Mouse (Mus musculus) midbrain, embryonic 14.5 days (tissue): ENCODE results near the gene Hmgcs2. TPM values are rescaled to one million over a fixed set of nuclear protein-coding genes. Genes with fewer than 3 reads are reported as not detected.

Experiments
- ATAC-seq: fragments of 200-750 bp; cut with Nextera tagmentation; 2 replicates; pipeline ENCODE4 v1.8.0; 2017; ENCODE audit warnings: moderate number of reproducible peaks, moderate library complexity; ENCODE audit not compliant: low FRiP score, low TSS enrichment
- DNase-seq: peaks from one replicate; pipeline ENCODE4 v3.0.0-alpha.2; 2015
- H3K27ac ChIP-seq: fragments of 300-500 bp; sonication (generic); replicated peaks from 2 replicates; pipeline ENCODE4 v1.5.1; 2014; ENCODE audit warnings: mild to moderate bottlenecking, low read depth, low read length, moderate library complexity
- H3K27me3 ChIP-seq: fragments of 300-500 bp; sonication (generic); 2 replicates; pipeline ENCODE4 v1.6.1; 2014; ENCODE audit warnings: low read length, control low read depth, mixed read lengths; ENCODE audit not compliant: control insufficient read depth, insufficient read depth
- H3K36me3 ChIP-seq: fragments of 300-500 bp; sonication (generic); 2 replicates; pipeline ENCODE4 v1.6.1; 2014; ENCODE audit warnings: low read length, control low read depth; ENCODE audit not compliant: control insufficient read depth, insufficient read depth
- H3K4me1 ChIP-seq: fragments of 300-500 bp; sonication (generic); 2 replicates; pipeline ENCODE4 v1.6.1; 2014; ENCODE audit warnings: mild to moderate bottlenecking, antibody characterized with exemption, low read length, control low read depth; ENCODE audit not compliant: control insufficient read depth, insufficient read depth
- H3K4me2 ChIP-seq: fragments of 300-500 bp; sonication (generic); 2 replicates; pipeline ENCODE4 v1.6.1; 2014; ENCODE audit warnings: mild to moderate bottlenecking, low read length, moderate library complexity
- H3K4me3 ChIP-seq: fragments of 300-500 bp; sonication (generic); replicated peaks from 2 replicates; pipeline ENCODE4 v1.5.1; 2014; ENCODE audit warnings: low read depth, low read length
- H3K9ac ChIP-seq: fragments of 300-500 bp; sonication (generic); replicated peaks from 2 replicates; pipeline ENCODE4 v1.6.1; 2014; ENCODE audit warnings: mild to moderate bottlenecking, low read length, moderate library complexity
- H3K9me3 ChIP-seq: fragments of 300-500 bp; sonication (generic); 2 replicates; pipeline ENCODE4 v1.6.1; 2016; ENCODE audit warnings: low read length, control low read depth, mixed read lengths; ENCODE audit not compliant: control insufficient read depth
- WGBS: fragments of 180-500 bp; shearing (Covaris S2); extraction: QIAGEN DNeasy Blood & Tissue Kit; methylation state at CpG from one replicate; pipeline ENCODE4 v1.1.7; 2014; 5-methylcytosine and 5-hydroxymethylcytosine counted together
- polyA plus RNA-seq: library from polyadenylated mRNA; unstranded; fragments of >200 nt; fragmentation: Nextera tagmentation; extraction: Ambion mirVana; gene quantifications from 2 replicates; pipeline ENCODE4 v1.2.1, GENCODE M21; 2014

Gene Hmgcs2
- polyA plus RNA-seq, 1 experiment from 2014 or later: 16.2 TPM

DNA sequence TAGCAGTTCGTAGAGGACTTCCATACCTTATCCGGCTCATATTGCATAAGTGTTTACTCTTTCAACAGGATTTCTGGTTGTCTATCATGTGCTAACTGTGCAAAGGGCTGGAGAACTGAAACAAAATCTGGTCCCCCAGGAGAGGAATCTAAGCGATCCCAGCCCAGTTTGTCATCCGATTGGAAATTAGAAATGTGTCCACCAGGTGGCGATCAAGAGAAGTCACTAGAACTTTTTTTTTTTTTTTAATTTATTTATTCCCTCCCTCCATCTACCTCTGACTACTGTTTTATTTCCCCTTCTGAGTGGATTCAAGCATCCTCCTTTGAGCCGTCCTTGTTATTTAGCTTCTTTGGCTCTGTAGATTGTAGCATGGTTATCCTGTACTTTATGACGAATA, 73.7 kb downstream of the Hmgcs2 start:
- 35% methylated on average over 7 of the region's 7 CpGs for WGBS
- no peak overlapping the region for H3K27ac ChIP-seq
- H3K4me2 ChIP-seq: no peak overlapping the region
- no peaks in the 10 kb centered on the region for H3K36me3 ChIP-seq
- H3K4me1 ChIP-seq: no peaks in the 10 kb centered on the region
- ATAC-seq (no peak), DNase-seq (peak; percentile 91)
- H3K9me3 ChIP-seq: no peaks in the 10 kb centered on the region
- no peak overlapping the region for H3K4me3 ChIP-seq
- H3K27me3 ChIP-seq: no peaks in the 10 kb centered on the region
- H3K9ac ChIP-seq: no peak overlapping the region

- peak; percentile 31 for DNase-seq
- Histone ChIP-seq H3K27me3 (no peaks in the 10 kb centered on the region), H3K9me3 (no peaks in the 10 kb centered on the region), H3K4me1 (no peaks in the 10 kb centered on the region), H3K4me3 (no peak overlapping the region), H3K36me3 (no peaks in the 10 kb centered on the region), H3K9ac (no peak overlapping the region), H3K4me2 (no peak overlapping the region), H3K27ac (no peak overlapping the region)
- WGBS: 59% methylated on average over 10 of the region's 10 CpGs
- no peak for ATAC-seq
These were observed 75.2 kb downstream of the Hmgcs2 start for GRCm38 (mm10) chr3:98355344-98356025.

DNA sequence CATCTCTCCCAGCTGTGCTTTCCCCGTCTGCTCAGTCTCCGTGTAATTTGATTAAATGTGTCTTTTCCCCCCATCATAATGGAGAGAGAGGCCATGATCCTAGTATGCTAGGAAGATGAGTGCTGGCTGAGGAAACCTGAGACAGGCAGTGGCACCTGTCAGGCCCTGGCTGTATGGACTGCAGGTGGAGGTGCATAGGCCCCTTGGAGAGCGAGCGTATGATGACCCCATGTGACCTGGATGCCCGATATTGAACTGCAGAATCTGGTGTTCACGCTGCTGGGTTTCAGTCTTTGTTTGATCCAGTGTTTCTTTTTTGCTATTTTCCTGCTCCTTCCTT, 75.8 kb downstream of the Hmgcs2 start:
- Histone ChIP-seq H3K27me3 (no peaks in the 10 kb centered on the region), H3K27ac (no peak overlapping the region), H3K4me2 (no peak overlapping the region), H3K4me3 (no peak overlapping the region), H3K9ac (no peak overlapping the region), H3K4me1 (no peaks in the 10 kb centered on the region), H3K9me3 (no peaks in the 10 kb centered on the region), H3K36me3 (no peaks in the 10 kb centered on the region)
- WGBS: 54% methylated on average over 6 of the region's 6 CpGs
- no peak; the same call in 1 of the 2 replicates for ATAC-seq
- DNase-seq: no peak

GRCm38 (mm10) chr3:98356632-98357370, 76.6 kb downstream of the Hmgcs2 start:
- H3K36me3 ChIP-seq: no peaks in the 10 kb centered on the region
- no peak overlapping the region for H3K9ac ChIP-seq
- H3K4me1 ChIP-seq: no peaks in the 10 kb centered on the region
- H3K4me3 ChIP-seq: no peak overlapping the region
- H3K9me3 ChIP-seq: no peaks in the 10 kb centered on the region
- DNase-seq (no peak), ATAC-seq (no peak)
- no peak overlapping the region for H3K4me2 ChIP-seq
- no peak overlapping the region for H3K27ac ChIP-seq
- H3K27me3 ChIP-seq: no peaks in the 10 kb centered on the region
- 76% methylated on average over 3 of the region's 3 CpGs for WGBS

Other genes starting within 250 kb of the Hmgcs2 start
- gene Adam30, start 119.8 kb upstream of the Hmgcs2 start, polyA plus RNA-seq: not detected in 2 replicates
- not detected in 2 replicates for gene Reg4, start 58.3 kb upstream of the Hmgcs2 start, polyA plus RNA-seq
- gene Phgdh, start 59.6 kb downstream of the Hmgcs2 start, polyA plus RNA-seq: 146 and 151 TPM in 2 replicates
- 21.3 and 25.5 TPM in 2 replicates for gene Zfp697, start 102.0 kb downstream of the Hmgcs2 start, polyA plus RNA-seq
- gene Gm4450, start 176.7 kb downstream of the Hmgcs2 start, polyA plus RNA-seq: not detected in 2 replicates
- gene Hsd3b4, start 230.1 kb downstream of the Hmgcs2 start, polyA plus RNA-seq: not detected in 2 replicates